Mouse (Mus musculus): ENCODE measurements around the gene Olfr555. TPM values are rescaled to one million over a fixed set of nuclear protein-coding genes. Genes with fewer than 3 reads are reported as not detected.
"Not testable (repeated sequence)": the region's sequence is repeated elsewhere in the genome, so short reads cannot be mapped to it uniquely, and the experiment has no call there.

Gene Olfr555
- not detected in 2 replicates for polyA plus RNA-seq (2016; fragmentation: Nextera tagmentation; extraction: Ambion mirVana)

DNA sequence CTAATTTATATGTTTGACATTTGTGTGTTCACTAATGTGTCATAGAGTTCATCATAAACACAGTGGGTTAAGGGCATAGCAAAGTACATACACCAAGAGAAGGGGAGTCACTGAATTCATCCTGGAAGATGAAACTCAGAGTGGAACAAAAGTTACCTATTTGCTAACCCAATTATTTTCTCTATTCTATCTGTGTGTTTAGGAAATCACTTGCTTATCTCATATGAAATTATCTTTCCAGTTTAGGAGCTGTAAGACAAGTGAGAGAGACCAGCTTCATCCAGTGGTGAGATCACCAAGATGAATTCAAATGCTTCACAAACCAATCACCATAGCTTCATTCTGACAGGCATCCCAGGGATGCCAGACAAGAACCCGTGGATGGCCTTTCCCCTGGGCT, at the start of gene Olfr555:
Gene Olfr555 (plus strand): TSS at position 301 of the 400 bp plus-strand sequence.
- Histone ChIP-seq H3K27ac (no peak within 1 kb of the TSS), H3K4me2 (no peak within 1 kb of the TSS), H3K4me1 (replicated peaks) (no peaks in the 10 kb centered on the region), H3K36me3 (no peaks in the 10 kb centered on the region), H3K27me3 (no peaks in the 10 kb centered on the region), H3K4me3 (replicated peaks) (no peak within 1 kb of the TSS), H3K9me3 (no peaks in the 10 kb centered on the region), H3K9ac (replicated peaks) (no peak within 1 kb of the TSS)
- 69% methylated on average over 1 of the region's 1 CpGs for WGBS
- no peak for ATAC-seq (ENCODE audit: insufficient number of reproducible peaks, insufficient read depth, low FRiP score, low TSS enrichment, low read depth)

GRCm38 (mm10) chr7:102618118-102618517, 40.5 kb upstream of the Olfr555 start, which contains the start of gene Olfr553:
Olfr553 (minus strand) TSS chr7:102618218.
- Histone ChIP-seq H3K27ac (no peak within 1 kb of the TSS), H3K4me2 (no peak within 1 kb of the TSS), H3K4me1 (replicated peaks) (no peaks in the 10 kb centered on the region), H3K9me3 (0 out of 2 replicates have a peak, but pooled peaks cover 4% of the 10 kb centered on the region), H3K36me3 (no peaks in the 10 kb centered on the region), H3K9ac (replicated peaks) (no peak within 1 kb of the TSS), H3K4me3 (replicated peaks) (no peak within 1 kb of the TSS), H3K27me3 (no peaks in the 10 kb centered on the region)
- ATAC-seq (ENCODE audit: insufficient number of reproducible peaks, insufficient read depth, low FRiP score, low TSS enrichment, low read depth): no peak

- no peak; the same call in 1 of the 2 replicates for ATAC-seq (ENCODE audit: insufficient number of reproducible peaks, insufficient read depth, low FRiP score, low TSS enrichment, low read depth)
- Histone ChIP-seq H3K4me3 (replicated peaks) (no peak overlapping the region), H3K4me1 (replicated peaks) (no peaks in the 10 kb centered on the region), H3K27ac (no peak overlapping the region), H3K9me3 (0 out of 2 replicates have a peak, but pooled peaks cover 4% of the 10 kb centered on the region), H3K27me3 (no peaks in the 10 kb centered on the region), H3K9ac (replicated peaks) (no peak overlapping the region), H3K36me3 (no peaks in the 10 kb centered on the region), H3K4me2 (no peak overlapping the region)
- 66% methylated on average over 5 of the region's 5 CpGs for WGBS
Observed at GRCm38 (mm10) chr7:102619608-102620007, 39.0 kb upstream of the Olfr555 start.

DNA sequence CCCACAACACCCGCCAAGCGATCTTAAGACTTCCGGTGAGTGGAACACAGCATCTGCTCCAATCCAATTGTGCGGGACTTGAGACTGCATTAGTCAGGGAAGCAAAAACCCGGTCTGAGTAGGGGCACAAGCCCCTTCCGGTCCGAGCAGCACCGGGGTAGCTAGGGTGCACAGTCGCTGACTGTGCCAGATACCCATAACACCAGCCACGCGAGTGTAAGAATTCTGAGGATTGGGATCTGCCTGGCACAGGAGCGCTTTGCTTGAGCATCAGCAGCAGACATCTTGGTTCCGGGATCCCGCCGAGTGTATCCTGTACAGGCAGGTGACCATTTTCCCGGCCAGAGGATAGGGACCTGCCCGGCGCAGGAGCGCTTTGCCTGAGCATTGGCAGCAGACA, 38.3 kb upstream of the Olfr555 start:
- H3K36me3 ChIP-seq; H3K4me2 ChIP-seq; H3K9me3 ChIP-seq; H3K27me3 ChIP-seq; H3K27ac ChIP-seq; H3K9ac ChIP-seq (replicated peaks); H3K4me1 ChIP-seq (replicated peaks); H3K4me3 ChIP-seq (replicated peaks); ATAC-seq (ENCODE audit: insufficient number of reproducible peaks, insufficient read depth, low FRiP score, low TSS enrichment, low read depth): not testable (repeated sequence)
- 91% methylated on average over 19 of the region's 19 CpGs for WGBS

GRCm38 (mm10) chr7:102636665-102637064, 22.0 kb upstream of the Olfr555 start:
- no peaks in the 10 kb centered on the region for H3K27me3 ChIP-seq
- H3K4me3 ChIP-seq (replicated peaks): no peak overlapping the region
- H3K27ac ChIP-seq: no peak overlapping the region
- no peak overlapping the region for H3K9ac ChIP-seq (replicated peaks)
- WGBS: 28% methylated on average over 3 of the region's 3 CpGs
- no peak for ATAC-seq (ENCODE audit: insufficient number of reproducible peaks, insufficient read depth, low FRiP score, low TSS enrichment, low read depth)
- H3K9me3 ChIP-seq: no peaks in the 10 kb centered on the region
- no peak overlapping the region for H3K4me2 ChIP-seq
- no peaks in the 10 kb centered on the region for H3K36me3 ChIP-seq
- H3K4me1 ChIP-seq (replicated peaks): no peaks in the 10 kb centered on the region

GRCm38 (mm10) chr7:102638132-102638531, 20.5 kb upstream of the Olfr555 start, which contains the start of gene Olfr554:
Olfr554 (plus strand) TSS chr7:102638432.
- ATAC-seq (ENCODE audit: insufficient number of reproducible peaks, insufficient read depth, low FRiP score, low TSS enrichment, low read depth): no peak
- Histone ChIP-seq H3K27me3 (no peaks in the 10 kb centered on the region), H3K4me1 (replicated peaks) (no peaks in the 10 kb centered on the region), H3K9me3 (no peaks in the 10 kb centered on the region), H3K36me3 (no peaks in the 10 kb centered on the region), H3K27ac (no peak within 1 kb of the TSS), H3K4me3 (replicated peaks) (no peak within 1 kb of the TSS), H3K4me2 (no peak within 1 kb of the TSS), H3K9ac (replicated peaks) (no peak within 1 kb of the TSS)
- WGBS: 83% methylated on average over 1 of the region's 1 CpGs

DNA sequence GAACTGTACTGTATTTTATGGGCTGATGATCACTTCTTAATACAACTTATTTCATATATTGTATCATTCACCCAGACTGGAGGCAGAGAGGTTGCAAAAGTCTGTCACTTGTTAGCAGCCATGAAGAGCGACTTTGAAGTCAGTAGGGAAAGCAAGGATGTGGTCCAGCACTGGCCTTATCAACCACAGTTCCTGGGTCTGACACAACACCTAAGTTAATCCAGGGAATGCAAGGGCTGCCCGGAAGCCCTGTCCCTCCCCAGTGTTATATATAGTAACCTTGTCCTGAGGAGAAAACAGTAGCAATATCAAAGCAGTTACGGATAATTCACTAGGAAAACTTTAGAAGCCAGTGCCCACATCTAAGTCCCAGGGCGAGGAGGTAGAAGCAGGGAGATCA, 13.7 kb upstream of the Olfr555 start:
- H3K9ac ChIP-seq (replicated peaks); H3K4me3 ChIP-seq (replicated peaks); H3K27ac ChIP-seq; H3K9me3 ChIP-seq; H3K4me1 ChIP-seq (replicated peaks); ATAC-seq (ENCODE audit: insufficient number of reproducible peaks, insufficient read depth, low FRiP score, low TSS enrichment, low read depth); H3K27me3 ChIP-seq; H3K36me3 ChIP-seq; H3K4me2 ChIP-seq: not testable (repeated sequence)
- WGBS: 85% methylated on average over 4 of the region's 4 CpGs

DNA sequence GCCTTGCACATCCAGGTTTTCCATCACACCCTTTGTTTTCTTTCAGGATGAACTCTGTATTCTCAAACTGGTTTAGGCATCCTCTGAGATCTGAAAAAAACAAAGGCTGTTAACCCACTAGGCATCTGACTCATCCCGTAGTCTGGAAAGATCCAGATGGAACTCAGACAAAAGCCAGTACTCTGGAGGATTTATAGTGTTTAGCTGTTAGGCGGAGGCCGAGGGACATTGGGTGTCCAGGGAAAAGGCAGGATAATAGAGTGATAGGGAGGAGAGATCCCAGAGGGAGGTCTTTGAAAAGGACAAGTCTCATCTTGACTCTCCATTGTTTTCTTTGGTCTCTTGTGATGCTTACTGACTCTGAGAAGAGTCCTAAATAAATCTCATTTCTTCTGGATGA, 6.0 kb downstream of the Olfr555 start, which contains the start of gene Olfr556:
Gene Olfr556 (plus strand): TSS at position 301 of the 400 bp plus-strand sequence.
- ATAC-seq (ENCODE audit: insufficient number of reproducible peaks, insufficient read depth, low FRiP score, low TSS enrichment, low read depth): no peak
- Histone ChIP-seq H3K4me3 (replicated peaks) (no peak within 1 kb of the TSS), H3K36me3 (no peaks in the 10 kb centered on the region), H3K27me3 (no peaks in the 10 kb centered on the region), H3K9me3 (no peaks in the 10 kb centered on the region), H3K4me2 (no peak within 1 kb of the TSS), H3K9ac (replicated peaks) (no peak within 1 kb of the TSS), H3K4me1 (replicated peaks) (no peaks in the 10 kb centered on the region), H3K27ac (no peak within 1 kb of the TSS)
- 65% methylated on average over 3 of the region's 3 CpGs for WGBS

DNA sequence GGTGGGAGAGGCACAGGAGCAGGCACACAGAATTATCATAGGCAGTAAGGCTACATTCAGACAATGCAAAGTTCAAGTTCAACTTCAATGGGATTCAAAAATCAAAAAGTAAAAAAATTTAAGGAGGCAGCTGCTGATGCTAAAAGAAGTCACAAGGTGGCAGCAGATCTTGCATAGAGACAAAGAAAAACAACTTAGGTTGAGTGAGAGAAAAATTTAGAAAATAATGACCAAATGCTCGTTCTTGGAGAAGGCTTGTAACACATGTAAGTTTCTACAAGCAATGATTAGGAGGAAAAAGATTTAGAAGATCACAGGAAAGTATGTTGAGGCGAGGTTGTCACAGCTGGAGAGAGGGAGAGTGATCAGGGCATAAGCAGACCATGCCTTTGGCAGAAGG, 6.8 kb downstream of the Olfr555 start:
- Histone ChIP-seq H3K9ac (replicated peaks) (no peak overlapping the region), H3K9me3 (no peaks in the 10 kb centered on the region), H3K4me2 (no peak overlapping the region), H3K4me1 (replicated peaks) (no peaks in the 10 kb centered on the region), H3K36me3 (no peaks in the 10 kb centered on the region), H3K27me3 (no peaks in the 10 kb centered on the region), H3K4me3 (replicated peaks) (no peak overlapping the region), H3K27ac (no peak overlapping the region)
- 48% methylated on average over 2 of the region's 2 CpGs for WGBS
- ATAC-seq (ENCODE audit: insufficient number of reproducible peaks, insufficient read depth, low FRiP score, low TSS enrichment, low read depth): no peak

DNA sequence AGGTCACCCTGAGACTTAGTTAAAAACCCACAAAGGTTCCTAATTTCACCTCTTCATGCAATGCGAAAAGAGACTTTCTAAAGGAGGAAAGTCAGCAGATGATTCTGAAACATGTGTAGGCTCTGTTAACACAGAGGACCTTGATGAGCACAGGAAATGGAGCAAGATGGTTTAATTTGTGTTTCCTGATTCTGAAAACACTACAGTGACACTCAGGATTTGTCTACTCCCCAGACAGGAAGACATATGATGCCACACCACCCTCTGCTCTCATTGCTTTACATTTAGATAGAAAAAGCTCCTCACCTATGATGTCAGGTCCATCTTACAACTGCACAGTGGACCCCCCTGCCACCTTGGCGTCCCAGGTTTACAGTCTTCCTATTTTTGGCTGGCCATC, 17.6 kb downstream of the Olfr555 start:
- H3K4me2 ChIP-seq: no peak overlapping the region
- H3K27ac ChIP-seq: no peak overlapping the region
- no peaks in the 10 kb centered on the region for H3K9me3 ChIP-seq
- no peak overlapping the region for H3K9ac ChIP-seq (replicated peaks)
- no peaks in the 10 kb centered on the region for H3K27me3 ChIP-seq
- no peak overlapping the region for H3K4me3 ChIP-seq (replicated peaks)
- WGBS: 85% methylated on average over 2 of the region's 2 CpGs
- ATAC-seq (ENCODE audit: insufficient number of reproducible peaks, insufficient read depth, low FRiP score, low TSS enrichment, low read depth): no peak
- no peaks in the 10 kb centered on the region for H3K4me1 ChIP-seq (replicated peaks)
- H3K36me3 ChIP-seq: peaks cover 5% of the 10 kb centered on the region; the same call in 1 of the 2 replicates

DNA sequence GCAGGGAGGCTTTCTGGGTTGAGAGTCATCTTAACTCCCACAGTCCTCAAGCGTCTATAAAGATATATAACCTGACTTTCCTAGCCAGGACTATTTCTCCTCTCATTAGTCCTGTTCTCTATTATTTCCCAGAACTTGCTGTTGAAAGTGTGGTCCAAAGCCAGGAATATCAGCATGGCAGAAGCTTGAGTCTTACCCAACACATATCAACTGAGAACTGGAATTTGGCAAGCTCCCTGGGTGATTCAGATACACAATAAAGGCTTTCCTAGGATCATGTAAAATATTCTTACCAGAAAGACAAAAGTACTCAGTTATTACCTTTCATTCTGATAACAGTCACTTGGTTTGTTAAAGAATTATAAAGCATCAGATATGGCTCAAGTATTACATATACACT, 23.3 kb downstream of the Olfr555 start:
- Histone ChIP-seq H3K4me1 (replicated peaks) (no peaks in the 10 kb centered on the region), H3K27me3 (no peaks in the 10 kb centered on the region), H3K27ac (no peak overlapping the region), H3K4me2 (no peak overlapping the region), H3K9ac (replicated peaks) (no peak overlapping the region), H3K36me3 (peaks cover 20% of the 10 kb centered on the region; the same call in 1 of the 2 replicates), H3K9me3 (no peaks in the 10 kb centered on the region), H3K4me3 (replicated peaks) (no peak overlapping the region)
- WGBS: 90% methylated on average over 1 of the region's 1 CpGs
- no peak for ATAC-seq (ENCODE audit: insufficient number of reproducible peaks, insufficient read depth, low FRiP score, low TSS enrichment, low read depth)

- Histone ChIP-seq H3K4me2 (peak within 1 kb of the TSS; percentile 61), H3K4me1 (replicated peaks) (no peaks in the 10 kb centered on the region), H3K9ac (replicated peaks) (peak within 1 kb of the TSS; percentile 63), H3K36me3 (0 out of 2 replicates have a peak, but pooled peaks cover 9% of the 10 kb centered on the region), H3K27me3 (no peaks in the 10 kb centered on the region), H3K27ac (peak within 1 kb of the TSS; percentile 73), H3K9me3 (no peaks in the 10 kb centered on the region), H3K4me3 (replicated peaks) (peak within 1 kb of the TSS; percentile 62)
- ATAC-seq (ENCODE audit: insufficient number of reproducible peaks, insufficient read depth, low FRiP score, low TSS enrichment, low read depth): peak; percentile 99
- 0% methylated on average over 40 of the region's 40 CpGs for WGBS
Observed at GRCm38 (mm10) chr7:102686944-102687501, 28.4 kb downstream of the Olfr555 start, which contains the start of gene Trim68. Trim68 (minus strand) TSS chr7:102687327.

Data from limb, embryonic 12.5 days (tissue).